Mouse (Mus musculus) forebrain, embryonic 13.5 days (tissue): ENCODE results near the gene Prkcb. TPM values are rescaled to one million over a fixed set of nuclear protein-coding genes. Genes with fewer than 3 reads are reported as not detected.

ENCODE experiments used
- ATAC-seq: fragments of 200-750 bp; cut with Nextera tagmentation; 2 replicates; pipeline ENCODE4 v1.8.0; 2017
- H3K27ac ChIP-seq: fragments of 300-500 bp; sonication (generic); 2 replicates; pipeline ENCODE4 v1.5.1; 2015; ENCODE audit warnings: inconsistent platforms, mild to moderate bottlenecking, moderate library complexity
- H3K27me3 ChIP-seq: fragments of 300-500 bp; sonication (generic); 2 replicates; pipeline ENCODE4 v1.6.1; 2015; ENCODE audit warnings: mild to moderate bottlenecking, inconsistent platforms
- H3K36me3 ChIP-seq: fragments of 300-500 bp; sonication (generic); 2 replicates; pipeline ENCODE4 v1.6.1; 2015; ENCODE audit warnings: mild to moderate bottlenecking, inconsistent platforms; ENCODE audit not compliant: poor library complexity, severe bottlenecking
- H3K4me1 ChIP-seq: fragments of 300-500 bp; sonication (generic); 2 replicates; pipeline ENCODE4 v1.6.1; 2015; ENCODE audit warnings: inconsistent platforms
- H3K4me2 ChIP-seq: fragments of 300-500 bp; sonication (generic); 2 replicates; pipeline ENCODE4 v1.6.1; 2015; ENCODE audit warnings: inconsistent platforms, mild to moderate bottlenecking, moderate library complexity
- H3K4me3 ChIP-seq: fragments of 300-500 bp; sonication (generic); 2 replicates; pipeline ENCODE4 v1.5.1; 2015; ENCODE audit warnings: mild to moderate bottlenecking, inconsistent platforms
- H3K9ac ChIP-seq: fragments of 300-500 bp; sonication (generic); 2 replicates; pipeline ENCODE4 v1.6.1; 2015; ENCODE audit warnings: mild to moderate bottlenecking, inconsistent platforms
- H3K9me3 ChIP-seq: fragments of 300-500 bp; sonication (generic); replicated peaks from 2 replicates; pipeline ENCODE4 v1.6.1; 2016; ENCODE audit warnings: inconsistent platforms
- WGBS: fragments of 180-500 bp; shearing (Covaris S2); methylation state at CpG from one replicate; pipeline ENCODE4 v1.1.7; 2015; 5-methylcytosine and 5-hydroxymethylcytosine counted together
- polyA plus RNA-seq: library from polyadenylated mRNA; unstranded; fragments of >200 nt; fragmentation: Nextera tagmentation; extraction: Ambion mirVana; gene quantifications from 2 replicates; pipeline ENCODE4 v1.2.1, GENCODE M21; 2015

The Prkcb gene
- polyA plus RNA-seq, 1 experiment from 2014 or later = 27.4 TPM

- no peaks in the 10 kb centered on the region for H3K27me3 ChIP-seq
- H3K9me3 ChIP-seq = no peaks in the 10 kb centered on the region
- H3K4me3 ChIP-seq = no peak overlapping the region
- no peak overlapping the region for H3K9ac ChIP-seq
- H3K4me2 ChIP-seq = no peak overlapping the region
- no peaks in the 10 kb centered on the region for H3K36me3 ChIP-seq
- no peaks in the 10 kb centered on the region for H3K4me1 ChIP-seq
- no peak overlapping the region for H3K27ac ChIP-seq
- 88% methylated on average over 4 of the region's 4 CpGs for WGBS
- ATAC-seq = no peak
Observed at GRCm38 (mm10) chr7:122329588-122329987, 41.0 kb downstream of the Prkcb start.

- Histone ChIP-seq H3K4me1 (no peaks in the 10 kb centered on the region; the same call in 1 of the 2 replicates), H3K4me2 (no peak overlapping the region), H3K9ac (no peak overlapping the region), H3K27ac (no peak overlapping the region), H3K27me3 (no peaks in the 10 kb centered on the region), H3K36me3 (no peaks in the 10 kb centered on the region), H3K4me3 (no peak overlapping the region), H3K9me3 (no peaks in the 10 kb centered on the region)
- ATAC-seq = no peak
- WGBS = 86% methylated on average over 7 of the region's 7 CpGs
Observed at GRCm38 (mm10) chr7:122333686-122334085, 45.1 kb downstream of the Prkcb start.

- WGBS = 94% methylated on average over 3 of the region's 3 CpGs
Observed at GRCm38 (mm10) chr7:122337302-122337701, 48.8 kb downstream of the Prkcb start.

GRCm38 (mm10) chr7:122338055-122338454 is 49.5 kb downstream of the Prkcb start:
- no peak overlapping the region for H3K4me2 ChIP-seq
- no peak for ATAC-seq
- no peaks in the 10 kb centered on the region for H3K9me3 ChIP-seq
- H3K9ac ChIP-seq = no peak overlapping the region
- H3K4me1 ChIP-seq = peaks cover 3% of the 10 kb centered on the region
- no peak overlapping the region for H3K4me3 ChIP-seq
- no peak overlapping the region for H3K27ac ChIP-seq
- H3K27me3 ChIP-seq = no peaks in the 10 kb centered on the region
- no peaks in the 10 kb centered on the region for H3K36me3 ChIP-seq
- 46% methylated on average over 3 of the region's 3 CpGs for WGBS

More at GRCm38 (mm10) chr7:122337302-122337701, 48.8 kb downstream of the Prkcb start:
- Histone ChIP-seq H3K9ac (no peak overlapping the region), H3K4me3 (no peak overlapping the region), H3K4me2 (no peak overlapping the region), H3K9me3 (no peaks in the 10 kb centered on the region), H3K36me3 (no peaks in the 10 kb centered on the region), H3K27me3 (no peaks in the 10 kb centered on the region), H3K27ac (no peak overlapping the region), H3K4me1 (peaks cover 3% of the 10 kb centered on the region)
- no peak for ATAC-seq

GRCm38 (mm10) chr7:122339476-122339875 is 50.9 kb downstream of the Prkcb start:
- Histone ChIP-seq H3K9ac (no peak overlapping the region), H3K9me3 (no peaks in the 10 kb centered on the region), H3K27ac (no peak overlapping the region), H3K4me3 (no peak overlapping the region), H3K27me3 (no peaks in the 10 kb centered on the region), H3K4me1 (peaks cover 3% of the 10 kb centered on the region), H3K36me3 (no peaks in the 10 kb centered on the region), H3K4me2 (no peak overlapping the region)
- 88% methylated on average over 2 of the region's 2 CpGs for WGBS
- no peak for ATAC-seq

- WGBS = 59% methylated on average over 3 of the region's 3 CpGs
- no peak overlapping the region for H3K9ac ChIP-seq
- no peak for ATAC-seq
- no peaks in the 10 kb centered on the region for H3K36me3 ChIP-seq
- no peak overlapping the region for H3K27ac ChIP-seq
- H3K4me3 ChIP-seq = no peak overlapping the region
- H3K27me3 ChIP-seq = no peaks in the 10 kb centered on the region
- peaks cover 3% of the 10 kb centered on the region for H3K4me1 ChIP-seq
- H3K4me2 ChIP-seq = no peak overlapping the region
- H3K9me3 ChIP-seq = no peaks in the 10 kb centered on the region
Observed at GRCm38 (mm10) chr7:122341813-122342212, 53.3 kb downstream of the Prkcb start.

GRCm38 (mm10) chr7:122344656-122345055 is 56.1 kb downstream of the Prkcb start:
- no peak overlapping the region for H3K4me2 ChIP-seq
- H3K4me1 ChIP-seq = peaks cover 3% of the 10 kb centered on the region; the same call in 1 of the 2 replicates
- no peak overlapping the region for H3K9ac ChIP-seq
- H3K4me3 ChIP-seq = no peak overlapping the region
- 83% methylated on average over 7 of the region's 7 CpGs for WGBS
- no peak overlapping the region for H3K27ac ChIP-seq
- H3K27me3 ChIP-seq = no peaks in the 10 kb centered on the region
- H3K9me3 ChIP-seq = no peaks in the 10 kb centered on the region
- no peak for ATAC-seq
- no peaks in the 10 kb centered on the region for H3K36me3 ChIP-seq

GRCm38 (mm10) chr7:122346251-122347242 is 58.0 kb downstream of the Prkcb start:
- H3K4me2 ChIP-seq = no peak overlapping the region
- no peaks in the 10 kb centered on the region for H3K36me3 ChIP-seq
- no peak overlapping the region for H3K4me3 ChIP-seq
- H3K27ac ChIP-seq = peak overlapping the region; percentile 35; the same call in 1 of the 2 replicates
- H3K27me3 ChIP-seq = no peaks in the 10 kb centered on the region
- no peaks in the 10 kb centered on the region for H3K9me3 ChIP-seq
- 84% methylated on average over 14 of the region's 14 CpGs for WGBS
- no peak overlapping the region for H3K9ac ChIP-seq
- H3K4me1 ChIP-seq = peaks cover 3% of the 10 kb centered on the region; the same call in 1 of the 2 replicates
- no peak for ATAC-seq

- Histone ChIP-seq H3K27me3 (no peaks in the 10 kb centered on the region), H3K4me2 (no peak overlapping the region), H3K4me3 (no peak overlapping the region), H3K27ac (no peak overlapping the region), H3K4me1 (peaks cover 2% of the 10 kb centered on the region; the same call in 1 of the 2 replicates), H3K9ac (no peak overlapping the region), H3K9me3 (no peaks in the 10 kb centered on the region), H3K36me3 (no peaks in the 10 kb centered on the region)
- 88% methylated on average over 3 of the region's 3 CpGs for WGBS
- no peak for ATAC-seq
Observed at GRCm38 (mm10) chr7:122347433-122347832, 58.9 kb downstream of the Prkcb start.

- no peak overlapping the region for H3K9ac ChIP-seq
- ATAC-seq = no peak
- no peak overlapping the region for H3K27ac ChIP-seq
- no peaks in the 10 kb centered on the region for H3K36me3 ChIP-seq
- 83% methylated on average over 5 of the region's 5 CpGs for WGBS
- no peak overlapping the region for H3K4me3 ChIP-seq
- no peak overlapping the region for H3K4me2 ChIP-seq
- no peaks in the 10 kb centered on the region for H3K9me3 ChIP-seq
- peaks cover 12% of the 10 kb centered on the region; the same call in 1 of the 2 replicates for H3K4me1 ChIP-seq
- H3K27me3 ChIP-seq = no peaks in the 10 kb centered on the region
Observed at GRCm38 (mm10) chr7:122349961-122350360, 61.4 kb downstream of the Prkcb start.

GRCm38 (mm10) chr7:122350741-122351140 is 62.2 kb downstream of the Prkcb start:
- Histone ChIP-seq H3K4me3 (no peak overlapping the region), H3K27me3 (no peaks in the 10 kb centered on the region), H3K9ac (no peak overlapping the region), H3K36me3 (no peaks in the 10 kb centered on the region), H3K4me2 (no peak overlapping the region), H3K4me1 (peaks cover 12% of the 10 kb centered on the region; the same call in 1 of the 2 replicates), H3K9me3 (no peaks in the 10 kb centered on the region), H3K27ac (no peak overlapping the region)
- no peak for ATAC-seq
- 84% methylated on average over 2 of the region's 2 CpGs for WGBS

GRCm38 (mm10) chr7:122351816-122352215 is 63.3 kb downstream of the Prkcb start:
- ATAC-seq = no peak
- Histone ChIP-seq H3K4me3 (no peak overlapping the region), H3K4me1 (peaks cover 12% of the 10 kb centered on the region; the same call in 1 of the 2 replicates), H3K27ac (no peak overlapping the region), H3K4me2 (no peak overlapping the region), H3K9me3 (no peaks in the 10 kb centered on the region), H3K9ac (no peak overlapping the region), H3K27me3 (no peaks in the 10 kb centered on the region), H3K36me3 (no peaks in the 10 kb centered on the region)
- 81% methylated on average over 4 of the region's 4 CpGs for WGBS
